Mouse (Mus musculus) liver, postnatal 0 days (tissue): ENCODE data around the gene Pkdcc.

Source experiments
- CTCF ChIP-seq: sonication (generic); IDR thresholded peaks from 2 replicates; pipeline ENCODE4 v1.5.1; 2016; ENCODE audit warnings: antibody characterized with exemption, low read depth
- EP300 ChIP-seq: IDR thresholded peaks from 2 replicates; pipeline ENCODE4 v1.6.1; 2016; ENCODE audit warnings: antibody characterized with exemption, low read depth, mild to moderate bottlenecking

- no peak for TF ChIP-seq CTCF
- no peak for TF ChIP-seq EP300
These were observed 38.9 kb upstream of the Pkdcc start for GRCm38 (mm10) chr17:83176146-83176545.
